Mouse (Mus musculus) C2C12 (cell line): ENCODE data around the gene Rnf34.

ENCODE experiments used
- CEBPB ChIP-seq: IDR thresholded peaks from one replicate; pipeline ENCODE4 v1.6.1; 2011; ENCODE audit warnings: low read depth, mild to moderate bottlenecking, control low read depth, moderate library complexity
- CTCF ChIP-seq: IDR thresholded peaks from one replicate; pipeline ENCODE4 v1.5.1; 2011; ENCODE audit not compliant: control insufficient read depth, insufficient read depth, insufficient read length
- MAX ChIP-seq: IDR thresholded peaks from one replicate; pipeline ENCODE4 v1.6.1; 2011; ENCODE audit warnings: mild to moderate bottlenecking, control low read depth
- MYOD1 ChIP-seq: IDR thresholded peaks from one replicate; pipeline ENCODE4 v1.6.1; 2011; ENCODE audit warnings: low read depth; ENCODE audit not compliant: control insufficient read depth, insufficient read length
- USF1 ChIP-seq: IDR thresholded peaks from one replicate; pipeline ENCODE4 v1.6.1; 2011; ENCODE audit warnings: low read depth, mild to moderate bottlenecking, control low read depth, moderate library complexity

DNA sequence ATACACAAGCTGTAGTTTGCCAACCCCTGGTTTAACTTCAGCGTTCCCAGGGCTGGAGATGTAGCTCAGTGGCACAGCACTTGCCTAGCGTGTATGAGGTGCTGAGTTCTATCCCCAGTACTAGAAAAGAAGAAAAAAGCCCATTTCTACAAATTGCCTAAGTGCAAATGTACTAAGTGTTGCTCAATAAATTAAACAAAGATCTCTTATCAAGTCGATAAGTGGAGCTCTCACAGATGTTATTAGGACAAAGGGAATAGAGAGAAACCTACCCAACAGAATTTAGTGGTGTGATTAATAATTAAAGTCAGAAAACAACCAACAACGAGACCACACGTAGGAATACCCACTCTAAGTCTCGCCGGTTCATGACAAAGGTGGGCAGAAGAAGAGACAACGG is 48.2 kb upstream of the Rnf34 start:
- TF ChIP-seq CTCF, result no peak
- TF ChIP-seq MAX, result no peak
- TF ChIP-seq CEBPB, result no peak
- no peak for TF ChIP-seq MYOD1
- TF ChIP-seq USF1, result no peak
